Mouse (Mus musculus) spleen, adult 2 months (tissue): ENCODE results near the gene Rhbdd1. TPM values are rescaled to one million over a fixed set of nuclear protein-coding genes. Genes with fewer than 3 reads are reported as not detected.

Experiments used
- DNase-seq, 2 experiments: peaks; one replicate each; pipeline versions ENCODE4 v3.0.0 to v3.0.0-alpha.2; 2012 to 2021; ENCODE audit warnings: low spot score in 2 of 2, low read depth in 1 of 2
- H3K27ac ChIP-seq: fragments of 200-500 bp; 2 replicates; pipeline ENCODE4 v1.5.1; 2012; ENCODE audit warnings: low read length, inconsistent platforms; ENCODE audit not compliant: insufficient read depth
- H3K27me3 ChIP-seq: fragments of 200-500 bp; 2 replicates; pipeline ENCODE4 v1.6.1; 2012; ENCODE audit warnings: mild to moderate bottlenecking, moderate library complexity, low read length, inconsistent platforms; ENCODE audit not compliant: control insufficient read depth, insufficient read depth
- H3K36me3 ChIP-seq: fragments of 200-500 bp; 2 replicates; pipeline ENCODE4 v1.6.1; 2012; ENCODE audit warnings: mild to moderate bottlenecking, low read length, inconsistent platforms; ENCODE audit not compliant: control insufficient read depth, insufficient read depth
- H3K4me1 ChIP-seq: fragments of 200-500 bp; 2 replicates; pipeline ENCODE4 v1.6.1; 2011; ENCODE audit warnings: inconsistent platforms; ENCODE audit not compliant: control insufficient read depth, insufficient read depth, insufficient read length
- H3K4me3 ChIP-seq: fragments of 200-500 bp; 2 replicates; pipeline ENCODE4 v1.5.1; 2011; ENCODE audit warnings: mild to moderate bottlenecking, inconsistent platforms; ENCODE audit not compliant: insufficient read depth, insufficient read length; ENCODE audit errors: extremely low read depth
- CTCF ChIP-seq: fragments of 200-500 bp; IDR thresholded peaks from 2 replicates; pipeline ENCODE4 v1.5.1; 2011; ENCODE audit warnings: mild to moderate bottlenecking, inconsistent platforms; ENCODE audit not compliant: insufficient read depth, insufficient read length, insufficient replicate concordance; ENCODE audit errors: extremely low read depth
- POLR2A ChIP-seq: fragments of 200-500 bp; IDR thresholded peaks from 2 replicates; pipeline ENCODE4 v1.6.1; 2011; ENCODE audit warnings: low read depth, low read length, inconsistent platforms
- WGBS: fragments of 180-500 bp; shearing (Covaris S2); methylation state at CpG from one replicate; pipeline ENCODE4 v1.1.7; 2018; 5-methylcytosine and 5-hydroxymethylcytosine counted together
- polyA plus RNA-seq: library from polyadenylated mRNA; depleted of rRNA; stranded (reverse); fragments of >200 nt; gene quantifications from 2 replicates; pipeline ENCODE4 v1.2.3, GENCODE M21; 2012

The Rhbdd1 gene
- polyA plus RNA-seq, 1 experiment: 7.4 TPM

- WGBS: 6% methylated on average over 21 of the region's 23 CpGs
- Histone ChIP-seq H3K4me1 (peaks cover 3% of the 10 kb centered on the region; the same call in 1 of the 2 replicates), H3K27me3 (peaks cover 20% of the 10 kb centered on the region), H3K27ac (no peak overlapping the region), H3K36me3 (no peaks in the 10 kb centered on the region), H3K4me3 (peak overlapping the region; percentile 71; the same call in 1 of the 2 replicates)
- TF ChIP-seq POLR2A (no peak), CTCF (no peak)
- DNase-seq: no peak
Observed at GRCm38 (mm10) chr1:82291930-82292712, 24.1 kb upstream of the Rhbdd1 start.

GRCm38 (mm10) chr1:82292771-82293170 lies 23.5 kb upstream of the Rhbdd1 start:
- no peak overlapping the region for H3K27ac ChIP-seq
- no peak for DNase-seq
- WGBS: 7% methylated on average over 13 of the region's 13 CpGs
- no peak overlapping the region for H3K4me3 ChIP-seq
- H3K4me1 ChIP-seq: peaks cover 3% of the 10 kb centered on the region; the same call in 1 of the 2 replicates
- no peaks in the 10 kb centered on the region for H3K36me3 ChIP-seq
- peaks cover 20% of the 10 kb centered on the region for H3K27me3 ChIP-seq
- TF ChIP-seq POLR2A (no peak), CTCF (no peak)

GRCm38 (mm10) chr1:82294102-82294501 lies 22.1 kb upstream of the Rhbdd1 start:
- peak; percentile 14 to 26 for DNase-seq
- TF ChIP-seq CTCF: no peak
- TF ChIP-seq POLR2A: no peak
- Histone ChIP-seq H3K4me3 (no peak overlapping the region), H3K27me3 (peaks cover 19% of the 10 kb centered on the region), H3K4me1 (peaks cover 3% of the 10 kb centered on the region; the same call in 1 of the 2 replicates), H3K27ac (no peak overlapping the region), H3K36me3 (no peaks in the 10 kb centered on the region)
- 10% methylated on average over 6 of the region's 6 CpGs for WGBS

- no peak for DNase-seq
- Histone ChIP-seq H3K4me1 (no peaks in the 10 kb centered on the region), H3K27ac (no peak overlapping the region), H3K4me3 (no peak overlapping the region), H3K36me3 (no peaks in the 10 kb centered on the region), H3K27me3 (no peaks in the 10 kb centered on the region)
- TF ChIP-seq CTCF: no peak
- TF ChIP-seq POLR2A: no peak
- 26% methylated on average over 1 of the region's 1 CpGs for WGBS
Observed at GRCm38 (mm10) chr1:82298586-82298985, 17.7 kb upstream of the Rhbdd1 start.

GRCm38 (mm10) chr1:82304483-82304882 lies 11.8 kb upstream of the Rhbdd1 start:
- H3K4me3 ChIP-seq: no peak overlapping the region
- TF ChIP-seq POLR2A (no peak), CTCF (no peak)
- no peak overlapping the region for H3K27ac ChIP-seq
- 70% methylated on average over 3 of the region's 3 CpGs for WGBS
- no peak for DNase-seq
- H3K36me3 ChIP-seq: no peaks in the 10 kb centered on the region
- H3K4me1 ChIP-seq: no peaks in the 10 kb centered on the region
- H3K27me3 ChIP-seq: peaks cover 3% of the 10 kb centered on the region

- peak overlapping the region; percentile 77 for H3K27ac ChIP-seq
- no peak for TF ChIP-seq POLR2A
- TF ChIP-seq CTCF: no peak
- no peak for DNase-seq
- WGBS: 0% methylated on average over 26 of the region's 26 CpGs
- H3K4me1 ChIP-seq: 0 out of 2 replicates have a peak, but pooled peaks cover 2% of the 10 kb centered on the region
- no peaks in the 10 kb centered on the region for H3K27me3 ChIP-seq
- peak overlapping the region; percentile 69 for H3K4me3 ChIP-seq
- H3K36me3 ChIP-seq: no peaks in the 10 kb centered on the region
Observed at GRCm38 (mm10) chr1:82316746-82317126, 484 bp downstream of the Rhbdd1 start.

- 0 out of 2 replicates have a peak, but pooled peaks cover 2% of the 10 kb centered on the region for H3K4me1 ChIP-seq
- 91% methylated on average over 6 of the region's 6 CpGs for WGBS
- no peaks in the 10 kb centered on the region for H3K36me3 ChIP-seq
- no peaks in the 10 kb centered on the region for H3K27me3 ChIP-seq
- no peak overlapping the region for H3K27ac ChIP-seq
- TF ChIP-seq POLR2A (no peak), CTCF (no peak)
- no peak for DNase-seq
- no peak overlapping the region for H3K4me3 ChIP-seq
Observed at GRCm38 (mm10) chr1:82320456-82320855, 4.2 kb downstream of the Rhbdd1 start.
